Mouse (Mus musculus): Measurements from ENCODE around the gene Gm14322. TPM values are rescaled to one million over a fixed set of nuclear protein-coding genes. Genes with fewer than 3 reads are reported as not detected.
"Not testable (repeated sequence)": the region's sequence is repeated elsewhere in the genome, so short reads cannot be mapped to it uniquely, and the experiment has no call there.

Gene Gm14322
- 13.3 and 17.3 TPM in 2 replicates for polyA plus RNA-seq (2012; rRNA removed)

- H3K4me3 ChIP-seq (ENCODE audit: insufficient read depth, low read length), result peak within 1 kb of the TSS; percentile 43
- not testable (repeated sequence) for H3K27ac ChIP-seq (ENCODE audit: insufficient read depth, low read length); H3K4me1 ChIP-seq (ENCODE audit: control insufficient read depth, insufficient read depth, low read length)
Measured at GRCm38 (mm10) chr2:177758941-177759558, at the start of gene Gm14322. Gene Gm14322, plus strand, starts transcription at chr2:177759288.

- H3K4me3 ChIP-seq (ENCODE audit: insufficient read depth, low read length); H3K27ac ChIP-seq (ENCODE audit: insufficient read depth, low read length); H3K4me1 ChIP-seq (ENCODE audit: control insufficient read depth, insufficient read depth, low read length): not testable (repeated sequence)
Measured at GRCm38 (mm10) chr2:177741487-177741886, 17.6 kb upstream of the Gm14322 start.

- H3K4me3 ChIP-seq (ENCODE audit: insufficient read depth, low read length); H3K4me1 ChIP-seq (ENCODE audit: control insufficient read depth, insufficient read depth, low read length); H3K27ac ChIP-seq (ENCODE audit: insufficient read depth, low read length): not testable (repeated sequence)
Measured at GRCm38 (mm10) chr2:177787351-177787750, 28.3 kb downstream of the Gm14322 start.

GRCm38 (mm10) chr2:177806170-177806569, 47.1 kb downstream of the Gm14322 start:
- H3K4me1 ChIP-seq (ENCODE audit: control insufficient read depth, insufficient read depth, low read length); H3K4me3 ChIP-seq (ENCODE audit: insufficient read depth, low read length); H3K27ac ChIP-seq (ENCODE audit: insufficient read depth, low read length): not testable (repeated sequence)

Other genes starting within 250 kb of the Gm14322 start
- gene Gm14406, start 181.1 kb upstream of the Gm14322 start, polyA plus RNA-seq (2012; rRNA removed), result 0.23 and 0.32 TPM in 2 replicates
- 48.2 and 51.0 TPM in 2 replicates for gene Gm14325, start 81.0 kb downstream of the Gm14322 start, polyA plus RNA-seq (2012; rRNA removed)
- gene Gm14327, start 137.8 kb downstream of the Gm14322 start, polyA plus RNA-seq (2012; rRNA removed), result 3.1 and 3.2 TPM in 2 replicates
- 1.3 and 1.5 TPM in 2 replicates for gene Zfp972, start 166.3 kb downstream of the Gm14322 start, polyA plus RNA-seq (2012; rRNA removed)
- 22.0 and 22.6 TPM in 2 replicates for gene Gm14326, start 198.0 kb downstream of the Gm14322 start, polyA plus RNA-seq (2012; rRNA removed)

Measured in cortical plate, adult 2 months (tissue).